Mouse (Mus musculus): ENCODE results near the gene Clcn6.

The Clcn6 gene

GRCm38 (mm10) chr4:148040029-148040830, 1.6 kb upstream of the Clcn6 start:
- no peak for DNase-seq (ENCODE audit: low read depth, low spot score)

GRCm38 (mm10) chr4:148039254-148040028, 820 bp upstream of the Clcn6 start:
- no peak for DNase-seq (ENCODE audit: low read depth, low spot score)

DNA sequence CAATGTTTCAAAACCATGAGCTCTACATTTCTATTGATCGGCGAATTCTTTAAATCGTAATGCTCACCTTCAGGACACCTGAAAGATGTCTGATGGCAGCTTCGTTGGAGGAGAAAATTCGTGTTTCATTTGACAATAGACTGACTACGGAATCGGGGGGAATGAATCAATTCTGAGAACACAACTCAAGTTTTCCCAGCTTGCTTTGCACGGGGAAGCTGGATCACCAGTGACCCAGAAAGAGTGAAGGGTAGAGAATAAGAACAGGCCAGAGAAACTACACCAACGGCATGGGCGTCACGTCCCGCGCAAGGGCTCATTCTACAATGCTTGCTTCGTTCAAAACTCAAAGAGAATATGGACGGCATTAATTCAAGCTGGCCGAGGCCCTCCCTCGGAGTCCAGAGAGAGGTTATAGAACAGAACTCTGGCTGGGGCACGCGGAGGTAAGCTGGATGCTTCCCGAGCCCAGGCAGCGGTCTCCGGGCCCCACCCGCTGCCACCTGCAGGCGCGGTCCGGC, 482 bp downstream of the Clcn6 start:
- DNase-seq (ENCODE audit: low read depth, low spot score): no peak

GRCm38 (mm10) chr4:148035440-148035839, 3.2 kb downstream of the Clcn6 start:
- DNase-seq (ENCODE audit: low read depth, low spot score): no peak

DNA sequence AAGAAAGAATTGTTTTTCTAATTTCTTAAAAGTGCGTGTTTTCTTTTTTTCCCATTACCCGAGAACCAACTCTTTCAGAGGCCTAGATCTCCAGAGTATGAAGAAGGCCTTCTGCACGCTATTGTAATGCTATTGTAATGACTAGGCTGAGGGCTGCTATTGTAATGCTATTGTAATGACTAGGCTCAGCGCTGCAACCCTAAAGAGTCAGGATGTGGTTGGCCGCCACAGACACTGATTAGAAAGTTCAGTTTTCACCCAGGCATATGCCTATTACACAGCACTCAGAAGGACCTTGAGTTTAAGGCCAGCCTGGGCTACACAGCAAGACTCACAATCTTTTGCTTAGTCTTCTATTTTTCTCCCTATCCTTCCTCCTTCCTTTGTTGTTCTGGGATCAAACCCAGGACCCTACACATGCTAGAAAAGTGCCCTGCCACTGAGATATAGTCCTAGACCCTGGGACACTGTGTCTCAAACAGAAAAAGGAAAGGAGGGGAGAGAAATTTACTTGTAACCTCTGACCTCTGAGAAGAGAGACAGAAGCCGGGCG, 4.7 kb downstream of the Clcn6 start:
- DNase-seq (ENCODE audit: low read depth, low spot score): no peak

DNA sequence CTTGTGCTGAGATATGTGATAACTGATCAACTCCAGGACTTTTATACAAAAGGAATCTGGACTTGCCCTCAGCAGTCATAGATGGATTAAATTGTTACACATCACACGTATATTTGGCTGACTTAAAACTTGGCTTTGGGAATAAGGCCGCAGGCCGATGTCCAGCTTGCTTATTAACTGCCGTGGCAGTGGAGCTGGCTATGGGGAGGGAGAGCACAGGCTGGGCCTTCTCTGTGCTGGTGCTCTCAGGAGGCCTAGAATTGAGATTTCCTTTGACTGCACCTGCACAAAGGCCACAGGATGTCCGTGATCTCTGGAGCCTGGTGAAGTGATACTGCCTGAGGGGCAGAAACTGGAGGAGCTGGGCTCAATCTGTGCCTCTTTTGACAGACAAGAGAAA, 8.1 kb downstream of the Clcn6 start:
- no peak for DNase-seq (ENCODE audit: low read depth, low spot score)

GRCm38 (mm10) chr4:148029297-148029696, 9.3 kb downstream of the Clcn6 start:
- DNase-seq (ENCODE audit: low read depth, low spot score): no peak

- DNase-seq (ENCODE audit: low read depth, low spot score): no peak
These were observed 14.6 kb downstream of the Clcn6 start for GRCm38 (mm10) chr4:148024003-148024402.

DNA sequence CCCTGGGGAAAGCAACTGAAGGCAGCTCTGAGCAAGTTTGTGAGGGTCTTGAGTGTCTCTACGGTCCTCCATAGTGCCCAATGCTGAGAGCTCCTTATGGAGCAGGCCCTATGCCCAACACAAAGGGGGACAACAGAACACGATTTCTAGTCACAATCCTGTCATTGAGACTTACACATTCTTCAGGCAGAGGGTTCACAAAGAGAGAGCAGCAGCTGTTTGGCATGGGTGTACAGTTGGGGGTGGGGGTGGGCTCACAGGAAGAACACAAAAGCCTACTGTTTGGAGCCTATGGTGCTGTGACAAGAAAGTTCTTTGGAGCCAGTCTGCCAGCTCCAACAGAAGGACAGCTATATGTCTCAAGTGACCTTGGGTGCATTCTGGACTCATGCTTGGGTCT, 20.2 kb downstream of the Clcn6 start:
- DNase-seq (ENCODE audit: low read depth, low spot score): no peak

DNA sequence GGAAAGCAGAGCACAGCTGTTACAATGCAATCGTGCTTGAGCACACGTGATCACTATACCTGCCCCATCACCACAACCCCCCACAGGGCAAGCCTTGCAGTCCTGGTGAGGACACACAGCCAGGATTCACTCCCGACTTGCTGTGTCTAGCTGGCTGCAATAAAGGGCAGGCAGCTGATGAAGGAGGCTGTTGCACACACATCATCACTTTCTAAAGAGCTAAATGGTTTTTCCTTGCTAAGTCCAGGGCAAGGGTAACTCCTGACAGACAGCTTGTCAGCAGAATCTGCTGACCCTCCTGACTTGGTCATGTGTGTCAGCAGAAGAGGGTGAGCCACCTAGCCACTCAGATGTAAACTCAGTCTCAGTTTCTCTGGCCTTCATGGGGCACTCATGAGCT, 21.6 kb downstream of the Clcn6 start:
- DNase-seq (ENCODE audit: low read depth, low spot score): no peak

DNA sequence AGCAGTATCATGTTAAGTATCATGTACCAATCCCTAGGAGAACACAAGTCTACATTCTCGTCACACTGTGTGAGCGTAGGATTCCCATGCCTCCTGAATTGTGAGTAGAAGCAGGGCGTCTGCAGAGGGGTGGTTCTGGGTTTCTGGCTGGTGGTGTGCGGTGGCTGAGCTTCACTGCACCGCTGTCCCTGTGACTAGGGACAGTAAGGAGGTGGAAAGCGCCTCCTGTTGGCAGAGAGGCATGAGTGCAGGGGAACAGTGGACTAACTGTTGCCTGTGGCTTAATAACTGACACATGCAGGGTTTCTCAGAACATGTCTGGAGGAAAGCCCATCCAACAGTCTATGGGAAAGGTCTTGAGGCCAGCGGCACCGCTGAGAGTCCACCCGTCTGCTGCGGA, 23.2 kb downstream of the Clcn6 start:
- no peak for DNase-seq (ENCODE audit: low read depth, low spot score)

- DNase-seq (ENCODE audit: low read depth, low spot score): no peak
These were observed 26.4 kb downstream of the Clcn6 start for GRCm38 (mm10) chr4:148012216-148012615.

GRCm38 (mm10) chr4:148011332-148011731, 27.3 kb downstream of the Clcn6 start:
- DNase-seq (ENCODE audit: low read depth, low spot score): no peak

- DNase-seq (ENCODE audit: low read depth, low spot score): no peak
These were observed 29.0 kb downstream of the Clcn6 start for GRCm38 (mm10) chr4:148009641-148010040.

GRCm38 (mm10) chr4:148008412-148008811, 30.2 kb downstream of the Clcn6 start:
- DNase-seq (ENCODE audit: low read depth, low spot score): no peak

DNA sequence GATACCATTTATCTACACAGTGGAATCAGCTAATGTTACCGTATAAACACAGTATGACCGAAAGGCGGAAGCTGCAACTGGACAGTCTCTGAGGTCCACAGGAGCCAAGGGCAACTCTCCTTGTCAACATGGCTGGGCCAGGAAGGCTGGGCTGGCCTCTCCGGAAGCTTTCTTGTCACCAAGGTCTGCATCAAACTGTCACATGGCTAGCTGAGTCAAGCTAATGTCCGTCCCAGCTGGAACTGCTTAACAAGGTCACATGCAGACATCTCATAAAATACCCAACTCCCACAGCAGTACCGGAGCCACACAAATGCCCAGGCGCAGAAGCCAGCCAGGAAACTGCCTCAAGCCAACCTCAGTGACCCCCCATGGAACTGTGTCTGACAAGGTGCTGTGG, 34.3 kb downstream of the Clcn6 start:
- DNase-seq (ENCODE audit: low read depth, low spot score): no peak

DNA sequence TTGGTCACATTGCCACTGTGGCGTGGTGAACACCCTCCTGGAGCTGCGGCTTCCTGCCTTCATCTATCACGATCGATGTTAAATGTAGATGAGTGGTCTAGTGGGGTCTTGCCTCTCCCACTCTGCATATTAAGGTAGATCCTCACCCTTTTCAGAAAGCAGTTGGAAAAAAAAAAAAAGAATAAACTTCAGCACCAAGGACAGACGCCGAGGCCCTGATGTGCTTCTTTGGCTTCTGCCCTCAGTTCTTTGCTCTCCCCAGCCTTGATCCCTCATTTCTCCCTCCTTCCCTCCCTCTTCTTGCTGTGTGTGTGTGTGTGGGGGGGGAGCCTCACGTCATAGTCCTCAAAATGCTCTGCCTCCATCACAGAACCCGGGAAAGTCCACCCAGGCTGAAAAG, 36.8 kb downstream of the Clcn6 start:
- no peak for DNase-seq (ENCODE audit: low read depth, low spot score)

- no peak for DNase-seq (ENCODE audit: low read depth, low spot score)
These were observed 37.4 kb downstream of the Clcn6 start for GRCm38 (mm10) chr4:148001013-148001789.

GRCm38 (mm10) chr4:148000202-148000772, 38.3 kb downstream of the Clcn6 start, which contains the start of gene Nppa:
Gene Nppa (plus strand): TSS chr4:148000722.
- no peak for DNase-seq (ENCODE audit: low read depth, low spot score)

DNA sequence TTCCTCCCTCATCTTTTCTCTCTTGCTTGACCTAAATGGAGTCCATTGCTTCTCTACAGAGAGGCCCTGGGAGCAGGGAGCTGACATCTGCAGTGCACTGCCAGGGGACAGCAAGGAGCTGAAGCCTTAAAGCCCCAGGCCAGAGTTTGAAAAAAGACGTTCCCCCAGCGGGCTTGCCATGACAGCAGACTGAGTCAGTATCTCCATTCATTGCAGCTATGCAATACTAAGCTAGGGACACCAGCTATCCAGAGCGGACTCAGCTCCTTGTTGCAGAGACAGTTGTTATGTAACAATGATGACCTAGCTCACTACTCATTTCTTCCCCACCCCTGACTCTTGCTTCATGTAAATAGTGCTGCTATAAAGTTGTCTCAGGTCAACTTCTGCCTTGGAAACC, 43.3 kb downstream of the Clcn6 start:
- no peak for DNase-seq (ENCODE audit: low read depth, low spot score)

DNA sequence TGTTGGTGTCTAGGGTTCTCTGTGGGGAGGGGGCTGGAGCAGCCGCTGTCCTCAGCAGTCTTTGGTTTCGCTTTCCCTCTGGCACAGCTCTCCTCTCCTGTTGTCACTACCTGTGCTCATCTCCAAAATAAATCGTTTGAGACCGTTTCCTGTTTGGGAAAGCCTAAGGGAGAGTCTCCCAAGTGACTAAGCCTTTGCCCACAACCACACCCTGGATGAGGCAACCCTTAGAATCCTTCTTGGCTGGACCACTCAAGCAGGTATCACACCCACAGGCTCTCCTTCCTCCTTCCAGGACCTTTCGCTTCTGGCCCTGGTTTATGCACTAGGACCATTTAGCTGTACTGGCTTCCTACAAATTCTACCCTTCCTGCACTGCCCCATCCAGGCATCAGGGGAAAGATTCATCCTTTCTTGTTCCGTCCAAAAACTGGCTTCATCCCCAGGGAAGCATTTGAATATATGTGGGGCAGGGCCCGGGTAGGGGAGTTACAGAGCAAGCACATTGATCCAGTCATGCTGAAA, 45.0 kb downstream of the Clcn6 start:
- DNase-seq (ENCODE audit: low read depth, low spot score): no peak

Data from embryo, embryonic 11.5 days (tissue).